Mouse (Mus musculus): Measurements from ENCODE around the gene Vasn. TPM values are rescaled to one million over a fixed set of nuclear protein-coding genes. Genes with fewer than 3 reads are reported as not detected.

The Vasn gene
- 2.0 TPM for polyA plus RNA-seq (2014; fragmentation: Illumina TruSeq; extraction: RNeasy Lipid Tissue Mini Kit (QIAGEN cat#74804); ENCODE audit: low read depth, low replicate concordance)

DNA sequence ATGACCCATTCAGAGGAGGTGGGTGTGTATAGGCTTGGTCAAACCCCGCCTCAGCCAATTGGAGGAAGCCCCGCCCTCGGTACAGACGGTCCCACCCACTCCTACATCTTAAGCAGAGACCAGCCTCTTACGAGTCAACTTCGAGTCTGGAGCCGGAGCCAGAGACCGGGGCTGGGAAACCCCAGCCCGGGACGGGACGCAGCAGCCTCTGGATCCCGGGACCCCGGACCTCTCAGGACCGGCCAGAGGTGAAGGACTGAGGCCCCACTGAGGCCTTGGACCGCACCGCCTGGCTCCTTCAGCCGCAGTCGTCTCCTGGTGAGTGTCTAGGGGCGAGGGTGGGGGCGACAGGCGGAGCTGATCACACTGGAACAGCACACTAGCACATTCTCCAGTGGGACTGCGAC, at the start of gene Vasn, which contains the start of gene Dnaja3:
Gene Vasn (plus strand): TSS at position 111 of the 407 bp plus-strand sequence.
Gene Dnaja3 (plus strand): TSS at position 159 of the 407 bp plus-strand sequence.

DNA sequence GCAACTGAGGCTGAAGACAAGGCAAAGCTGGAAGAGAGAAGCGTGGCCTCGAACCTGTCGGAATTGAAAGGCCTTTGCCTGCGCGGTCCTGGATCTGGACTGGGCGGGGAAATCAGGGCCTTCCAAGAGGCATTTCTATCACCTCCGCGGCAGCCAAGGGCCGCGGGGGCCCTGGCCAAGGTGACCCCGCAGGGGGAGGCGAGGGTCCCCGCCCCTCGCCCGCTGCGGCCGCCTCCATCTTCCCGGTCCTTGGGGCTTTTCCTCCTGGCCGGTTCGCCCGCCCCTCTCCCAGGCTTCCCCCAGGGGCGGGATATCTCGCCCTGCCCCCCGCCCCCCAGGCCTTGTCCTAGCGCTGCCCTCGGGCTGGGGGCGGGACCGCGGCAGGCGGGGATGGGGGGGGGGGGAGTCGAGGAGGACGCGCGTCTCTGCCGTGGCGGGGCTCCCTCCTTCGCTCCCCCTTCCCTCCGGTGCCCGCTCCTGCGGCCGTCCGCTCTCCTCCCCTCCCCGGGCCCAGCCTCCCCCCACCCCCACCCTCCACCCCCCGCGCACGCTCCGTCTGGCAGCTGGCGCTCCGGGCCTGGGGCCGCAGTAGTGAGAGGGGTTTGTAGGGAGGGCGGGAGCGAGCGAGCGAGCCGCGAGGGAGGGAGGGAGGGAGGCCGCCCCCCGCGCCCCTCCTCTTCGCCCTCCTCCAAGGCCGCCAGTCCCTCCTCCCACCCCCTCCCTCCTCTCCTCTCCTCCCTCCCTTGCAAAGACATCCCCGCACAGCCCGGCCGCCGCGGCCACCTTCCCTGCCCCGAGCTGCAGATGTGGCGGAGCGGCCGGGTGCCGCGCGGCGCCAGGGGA, 45.5 kb upstream of the Vasn start, which contains the start of gene Glis2:
Gene Glis2 (plus strand): TSS at position 743 of the 843 bp plus-strand sequence.

DNA sequence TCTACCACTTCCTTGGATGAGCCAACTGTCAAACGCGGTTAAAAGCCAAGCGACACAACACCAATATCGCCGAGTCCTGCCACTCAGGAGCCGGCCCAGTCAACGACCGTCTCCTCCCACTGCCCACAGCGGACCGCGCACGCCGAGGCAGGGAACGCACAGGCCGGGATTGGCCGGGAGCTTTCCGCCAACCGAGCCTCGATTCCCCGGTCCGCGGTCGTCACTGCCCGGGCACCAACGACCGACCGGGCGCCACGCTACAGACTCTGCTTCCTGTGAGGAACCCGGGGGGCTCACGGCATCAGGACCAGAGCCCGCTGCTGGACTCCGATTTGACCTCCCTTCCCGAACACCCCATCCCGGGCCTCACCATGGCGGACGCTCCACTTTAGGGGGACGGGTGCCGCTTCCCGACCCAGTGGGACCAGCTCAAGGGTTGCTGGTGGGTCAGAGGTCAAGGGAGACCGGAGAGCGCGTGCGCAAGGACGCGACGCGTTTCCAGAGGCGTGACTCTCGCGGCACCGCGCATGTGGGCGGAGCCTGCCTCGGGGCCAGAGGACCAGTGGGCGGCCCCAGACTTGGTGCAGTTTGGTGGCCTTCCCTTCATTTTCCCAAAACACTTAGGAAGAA, 15.1 kb upstream of the Vasn start, which contains the start of gene Pam16:
Gene Pam16 (minus strand): TSS at position 508 of the 630 bp plus-strand sequence.

DNA sequence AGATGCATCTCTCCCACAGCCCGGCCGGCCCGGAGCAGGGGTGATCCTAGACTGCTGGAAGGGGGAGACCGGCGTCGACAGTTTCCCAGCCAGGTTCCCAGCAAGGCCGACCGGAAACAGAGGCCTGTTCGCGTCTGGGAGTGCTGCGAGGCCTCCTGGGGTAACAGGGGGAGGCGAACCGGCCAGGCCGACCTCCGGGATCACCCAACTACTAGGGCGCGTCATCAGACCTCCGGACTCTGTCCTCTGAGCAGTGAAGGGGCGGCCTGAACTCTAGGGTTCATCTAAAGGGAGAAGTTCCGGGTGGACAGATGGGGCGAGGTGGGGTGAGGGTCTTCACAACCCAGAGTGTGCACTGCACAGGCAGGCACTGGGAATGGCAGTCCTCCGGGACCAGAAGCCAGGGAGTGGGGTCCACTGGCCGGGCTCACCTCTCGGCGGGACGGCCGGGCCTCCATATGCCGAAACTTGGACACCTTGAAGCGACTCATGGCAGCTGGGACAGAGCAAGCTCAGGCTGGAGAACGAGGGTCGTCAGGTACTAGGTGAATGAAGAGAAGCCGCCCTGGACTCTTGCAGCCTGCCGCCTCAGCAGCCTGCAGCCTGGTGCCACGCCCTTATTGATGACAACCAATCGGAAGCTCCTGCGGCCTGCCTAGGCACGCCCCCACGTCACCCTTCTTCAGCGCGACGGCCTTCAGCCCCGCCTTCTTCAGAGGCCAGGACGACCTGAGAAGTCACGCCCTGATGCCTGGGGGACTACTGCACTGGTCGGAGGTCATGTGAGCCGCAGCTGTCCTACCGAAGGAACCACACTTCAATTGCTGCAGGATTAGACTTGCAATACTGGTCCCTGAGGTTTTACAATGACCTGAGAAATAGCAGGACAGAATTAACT, 39.6 kb downstream of the Vasn start, which contains the start of gene Coro7:
Gene Coro7 (minus strand): TSS at position 657 of the 898 bp plus-strand sequence.

Other genes starting within 250 kb of the Vasn start
- gene Adcy9, start 219.4 kb upstream of the Vasn start, polyA plus RNA-seq (2014; fragmentation: Illumina TruSeq; extraction: RNeasy Lipid Tissue Mini Kit (QIAGEN cat#74804); ENCODE audit: low read depth, low replicate concordance): 1.7 TPM
- gene Srl, start 98.1 kb upstream of the Vasn start, polyA plus RNA-seq (2014; fragmentation: Illumina TruSeq; extraction: RNeasy Lipid Tissue Mini Kit (QIAGEN cat#74804); ENCODE audit: low read depth, low replicate concordance): 4.9 TPM
- 0.93 TPM for gene Tfap4, start 80.1 kb upstream of the Vasn start, polyA plus RNA-seq (2014; fragmentation: Illumina TruSeq; extraction: RNeasy Lipid Tissue Mini Kit (QIAGEN cat#74804); ENCODE audit: low read depth, low replicate concordance)
- gene Glis2, start 45.2 kb upstream of the Vasn start, polyA plus RNA-seq (2014; fragmentation: Illumina TruSeq; extraction: RNeasy Lipid Tissue Mini Kit (QIAGEN cat#74804); ENCODE audit: low read depth, low replicate concordance): 11.6 TPM
- 21.6 TPM for gene Pam16, start 15.0 kb upstream of the Vasn start, polyA plus RNA-seq (2014; fragmentation: Illumina TruSeq; extraction: RNeasy Lipid Tissue Mini Kit (QIAGEN cat#74804); ENCODE audit: low read depth, low replicate concordance)
- gene Dnaja3, start within 50 bp of the Vasn start, polyA plus RNA-seq (2014; fragmentation: Illumina TruSeq; extraction: RNeasy Lipid Tissue Mini Kit (QIAGEN cat#74804); ENCODE audit: low read depth, low replicate concordance): 57.5 TPM
- 0.93 TPM for gene Coro7, start 39.8 kb downstream of the Vasn start, polyA plus RNA-seq (2014; fragmentation: Illumina TruSeq; extraction: RNeasy Lipid Tissue Mini Kit (QIAGEN cat#74804); ENCODE audit: low read depth, low replicate concordance)
- not detected for gene Nmral1, start 79.4 kb downstream of the Vasn start, polyA plus RNA-seq (2014; fragmentation: Illumina TruSeq; extraction: RNeasy Lipid Tissue Mini Kit (QIAGEN cat#74804); ENCODE audit: low read depth, low replicate concordance)
- gene Hmox2, start 86.4 kb downstream of the Vasn start, polyA plus RNA-seq (2014; fragmentation: Illumina TruSeq; extraction: RNeasy Lipid Tissue Mini Kit (QIAGEN cat#74804); ENCODE audit: low read depth, low replicate concordance): 79.2 TPM
- gene Cdip1, start 150.4 kb downstream of the Vasn start, polyA plus RNA-seq (2014; fragmentation: Illumina TruSeq; extraction: RNeasy Lipid Tissue Mini Kit (QIAGEN cat#74804); ENCODE audit: low read depth, low replicate concordance): 36.3 TPM
- not detected for gene 4930562C15Rik, start 195.5 kb downstream of the Vasn start, polyA plus RNA-seq (2014; fragmentation: Illumina TruSeq; extraction: RNeasy Lipid Tissue Mini Kit (QIAGEN cat#74804); ENCODE audit: low read depth, low replicate concordance)
- gene Ubald1, start 240.4 kb downstream of the Vasn start, polyA plus RNA-seq (2014; fragmentation: Illumina TruSeq; extraction: RNeasy Lipid Tissue Mini Kit (QIAGEN cat#74804); ENCODE audit: low read depth, low replicate concordance): 0.77 TPM
- 11.9 TPM for gene Mgrn1, start 246.3 kb downstream of the Vasn start, polyA plus RNA-seq (2014; fragmentation: Illumina TruSeq; extraction: RNeasy Lipid Tissue Mini Kit (QIAGEN cat#74804); ENCODE audit: low read depth, low replicate concordance)

All from kidney, adult 10 weeks (tissue).